Mouse (Mus musculus) thymus, postnatal 25 days (tissue): Measurements from ENCODE around the gene Il18rap.

Experiments used
- DNase-seq: peaks from one replicate; pipeline ENCODE4 v3.0.0; 2022

Gene Il18rap

DNA sequence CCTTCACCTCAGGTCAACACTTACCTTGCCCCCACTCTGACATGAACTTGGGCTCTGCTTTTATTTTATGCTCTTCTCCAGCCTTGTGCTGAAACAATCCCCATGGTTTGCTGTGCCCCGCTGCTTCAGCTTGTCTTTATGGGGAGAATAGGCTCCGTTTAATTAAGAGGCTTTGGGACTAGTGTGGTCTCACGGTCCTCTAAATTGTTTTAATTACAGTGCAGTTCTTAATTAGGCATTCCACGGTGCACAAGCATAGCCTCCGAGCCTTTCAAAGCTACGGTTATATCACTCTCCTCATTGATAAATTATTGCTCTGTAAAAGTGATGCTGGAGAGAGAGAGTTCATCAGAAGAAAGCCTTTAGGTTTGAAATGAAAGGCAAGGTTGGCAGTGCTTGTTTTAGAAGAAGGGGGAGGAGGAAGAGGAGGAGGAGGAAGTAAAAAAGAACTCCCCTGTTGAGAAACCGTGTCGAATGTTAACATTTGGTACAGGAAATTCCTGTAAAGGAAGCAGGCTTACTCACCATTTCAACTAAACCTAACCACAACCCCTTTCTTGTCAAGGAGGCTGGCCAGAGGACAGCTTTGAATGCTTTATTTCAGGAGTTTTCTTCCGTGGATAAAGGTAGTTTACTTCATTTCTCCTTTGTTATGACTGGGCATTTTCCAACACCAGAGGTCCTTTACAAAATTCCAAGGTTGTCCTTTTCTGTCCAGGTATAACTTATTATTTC, at the start of gene Il18rap:
Il18rap (plus strand) TSS at position 512 of the 735 bp plus-strand sequence.
- DNase-seq, result no peak

DNA sequence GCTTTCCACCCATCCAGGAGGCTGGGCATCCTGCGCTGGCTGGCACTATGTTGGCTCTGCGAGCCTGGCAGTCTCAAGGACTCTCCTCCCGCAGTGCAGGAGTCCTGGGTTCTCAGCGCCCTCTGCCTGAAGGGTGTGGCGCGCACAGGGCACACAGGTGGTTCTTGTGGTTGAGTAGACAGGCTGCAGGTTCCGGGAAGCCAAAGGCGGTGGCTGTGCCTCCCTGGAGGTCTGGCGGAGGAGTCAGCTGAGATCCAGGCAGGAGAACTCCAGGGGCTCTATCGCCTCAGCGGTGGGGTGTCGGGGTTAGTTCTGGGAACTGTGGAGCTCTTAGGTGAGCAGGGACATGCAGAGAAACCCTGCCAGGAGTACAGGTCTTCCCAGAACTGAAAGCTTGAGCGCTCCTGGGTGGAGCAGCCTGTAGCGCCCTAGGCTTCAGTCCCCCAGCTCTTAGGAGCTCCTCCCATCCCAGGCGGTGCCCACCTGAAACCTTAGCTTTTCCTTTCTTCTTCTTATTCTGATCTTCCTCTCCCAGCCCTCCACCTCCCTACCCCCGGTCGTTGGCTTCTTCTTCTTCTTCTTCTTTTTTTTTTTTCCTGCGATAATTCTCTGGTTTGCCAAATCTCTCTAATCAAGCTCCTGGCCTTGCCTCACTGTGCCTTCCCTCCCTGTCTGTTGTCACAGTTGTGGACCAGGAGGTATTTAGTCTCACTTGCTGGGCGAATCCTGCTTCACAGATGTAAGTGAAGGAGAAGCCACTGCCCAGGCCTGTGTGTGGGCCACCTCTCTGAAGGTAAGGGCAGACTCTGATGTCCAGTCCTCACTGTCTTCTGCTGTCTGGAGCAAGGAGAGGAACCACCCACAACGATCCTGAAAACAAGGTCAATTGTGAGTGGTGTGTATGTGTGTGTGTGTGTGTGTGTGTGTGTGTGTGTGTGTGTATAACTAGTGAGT, 49.4 kb upstream of the Il18rap start, which contains the start of gene Il18r1:
Il18r1 (plus strand) TSS at position 76 of the 954 bp plus-strand sequence.
- DNase-seq, result peak; percentile 77

DNA sequence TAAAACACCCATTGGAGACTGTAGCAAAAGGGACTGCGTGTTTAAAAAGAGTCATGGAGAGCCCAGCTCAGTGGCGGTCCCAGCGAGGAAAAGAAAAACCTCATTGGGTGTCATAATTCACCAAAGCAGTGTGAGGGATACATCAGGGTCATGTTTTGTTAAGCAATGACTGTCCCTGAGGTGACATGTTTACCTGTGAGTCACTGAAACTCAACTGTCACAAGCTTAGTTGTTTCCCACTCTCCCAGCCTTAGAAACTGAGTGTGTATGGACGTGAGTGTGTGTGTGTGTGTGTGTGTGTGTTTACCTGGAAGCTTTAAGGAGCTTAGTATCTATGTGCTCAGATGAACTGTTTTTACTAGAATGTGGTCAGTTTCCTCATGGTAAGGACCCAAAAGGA, 47.9 kb upstream of the Il18rap start:
- no peak for DNase-seq

DNA sequence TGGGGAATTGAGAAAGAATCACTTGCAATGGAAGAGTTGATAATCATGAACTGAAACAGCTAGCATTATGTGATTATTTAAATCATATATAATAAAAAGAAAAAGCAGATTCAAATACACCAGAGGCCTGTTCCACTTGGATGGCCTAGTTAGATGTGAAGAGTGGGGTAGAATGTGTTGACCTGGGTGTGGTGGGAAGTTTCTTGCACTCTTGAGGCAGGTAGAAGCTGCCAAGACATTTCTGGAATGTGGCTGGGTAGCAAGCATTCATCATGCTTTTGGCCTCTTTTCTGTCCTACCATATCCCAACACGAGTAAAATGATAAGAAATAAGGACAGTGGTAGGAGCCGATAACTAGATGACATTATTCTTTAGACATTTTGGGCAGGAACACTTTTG, 46.4 kb upstream of the Il18rap start:
- DNase-seq, result no peak

DNA sequence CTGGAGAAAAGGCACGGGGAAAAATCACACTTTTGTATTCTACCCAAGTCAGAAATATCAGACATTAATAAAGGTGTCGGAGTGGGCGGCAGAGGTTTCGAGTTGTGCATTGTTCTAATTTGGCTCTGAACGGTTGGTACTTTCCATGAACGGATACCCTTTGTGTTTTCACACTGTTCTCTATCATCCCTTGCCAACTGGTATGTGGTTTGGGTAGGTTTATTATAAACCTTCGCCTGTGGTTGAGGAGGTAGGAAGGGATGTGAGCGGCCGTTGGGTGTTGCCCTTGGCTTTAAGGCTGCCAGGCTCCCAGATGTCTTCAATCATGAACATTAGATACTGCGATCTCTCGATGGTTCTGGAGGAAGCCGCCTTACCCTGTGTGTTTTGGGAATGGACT, 45.3 kb upstream of the Il18rap start:
- DNase-seq, result no peak

DNA sequence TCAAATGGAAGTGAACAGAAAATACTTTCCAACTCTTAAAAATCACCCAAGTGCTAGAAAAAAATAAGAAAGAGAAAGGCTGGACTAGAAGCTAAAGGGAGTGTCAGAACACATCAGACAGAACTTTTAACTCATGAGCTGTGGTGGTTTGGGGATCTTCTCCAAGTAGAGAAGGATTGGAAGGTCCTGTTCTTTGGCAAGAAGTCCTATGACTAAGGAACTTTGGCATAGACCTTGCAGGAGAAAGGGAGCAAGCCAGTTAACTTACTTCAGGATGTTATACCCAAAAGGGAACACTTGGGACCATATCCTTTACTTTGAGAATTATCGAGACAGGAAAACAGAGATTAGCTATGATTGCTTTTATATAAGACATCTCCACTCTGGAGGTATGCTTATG, 42.8 kb upstream of the Il18rap start:
- DNase-seq, result no peak

DNA sequence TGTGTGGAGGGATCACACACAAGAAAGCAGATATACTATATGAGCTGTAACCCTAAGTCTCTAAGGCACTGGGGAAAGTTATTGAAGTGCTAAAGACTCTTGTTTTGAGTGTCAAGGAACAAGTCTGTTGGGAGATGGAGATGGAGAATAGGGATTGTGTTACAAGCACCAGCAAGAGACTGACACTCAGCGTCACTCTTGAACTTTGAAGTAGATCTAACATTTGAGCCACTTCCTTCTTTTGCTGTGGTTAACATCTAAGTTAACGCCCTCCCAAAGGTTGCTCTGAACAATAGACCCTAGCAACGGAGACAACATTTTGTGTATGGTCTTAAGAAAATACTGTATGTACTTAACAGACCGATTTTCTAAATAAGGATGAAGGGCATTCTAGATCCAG, 41.5 kb upstream of the Il18rap start:
- no peak for DNase-seq

DNA sequence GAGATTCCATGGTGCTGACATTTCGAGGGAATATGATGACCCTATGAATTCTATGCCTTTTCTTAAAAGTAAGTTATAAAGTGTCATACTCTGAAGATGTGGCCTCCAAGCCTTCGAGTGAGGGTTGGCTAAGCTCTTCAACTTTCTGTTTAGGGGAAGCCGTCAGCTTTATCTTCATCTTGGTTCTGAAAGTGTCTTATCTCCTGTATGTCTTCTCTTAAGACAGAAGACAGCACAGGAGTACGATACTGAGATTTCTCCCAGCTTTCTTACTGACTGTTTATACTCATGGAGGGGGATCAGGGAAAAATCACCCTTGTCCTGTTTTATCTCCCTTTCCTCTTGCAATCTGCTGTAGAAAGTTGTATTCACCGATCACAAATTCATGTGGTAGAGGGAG, 40.8 kb upstream of the Il18rap start:
- DNase-seq, result no peak

DNA sequence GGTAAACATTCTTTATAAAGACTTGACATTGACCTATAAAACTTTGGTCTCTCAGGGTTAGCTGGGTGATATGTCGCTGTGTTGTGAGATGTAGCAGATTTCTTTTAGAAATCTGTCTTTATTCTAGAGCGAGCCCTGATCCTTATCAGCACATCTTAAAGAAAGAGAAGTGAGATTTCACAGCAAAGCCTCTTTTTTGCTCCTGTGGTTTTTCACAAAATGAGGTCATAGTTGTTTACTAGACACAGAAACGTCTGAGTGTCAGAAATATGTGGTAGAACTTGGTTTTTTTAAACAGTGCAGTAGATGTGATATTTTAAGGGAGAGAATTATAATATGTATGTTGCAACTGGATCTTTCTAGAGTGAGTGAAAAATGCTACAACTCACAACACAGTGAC, 39.5 kb upstream of the Il18rap start:
- DNase-seq, result no peak

DNA sequence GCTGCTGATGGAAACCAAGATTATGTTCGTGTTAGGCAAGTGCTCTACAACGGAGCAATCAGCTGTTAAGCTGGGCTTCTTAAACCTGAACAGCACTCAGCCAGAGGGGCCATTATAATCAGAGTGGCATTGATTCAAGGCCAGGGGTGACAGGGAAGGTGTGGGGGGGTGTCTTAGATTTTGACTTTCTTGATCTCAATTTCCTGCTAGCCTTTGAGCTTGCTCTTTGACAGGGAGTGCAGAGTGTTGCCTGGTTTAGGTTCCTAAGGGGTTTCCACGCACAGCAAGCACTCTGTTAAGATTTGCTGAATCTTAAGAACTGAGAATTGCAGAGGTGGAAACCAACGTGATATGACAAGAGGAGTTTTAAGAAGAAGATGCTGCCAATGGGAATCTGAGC, 38.4 kb upstream of the Il18rap start:
- peak; percentile 16 for DNase-seq

DNA sequence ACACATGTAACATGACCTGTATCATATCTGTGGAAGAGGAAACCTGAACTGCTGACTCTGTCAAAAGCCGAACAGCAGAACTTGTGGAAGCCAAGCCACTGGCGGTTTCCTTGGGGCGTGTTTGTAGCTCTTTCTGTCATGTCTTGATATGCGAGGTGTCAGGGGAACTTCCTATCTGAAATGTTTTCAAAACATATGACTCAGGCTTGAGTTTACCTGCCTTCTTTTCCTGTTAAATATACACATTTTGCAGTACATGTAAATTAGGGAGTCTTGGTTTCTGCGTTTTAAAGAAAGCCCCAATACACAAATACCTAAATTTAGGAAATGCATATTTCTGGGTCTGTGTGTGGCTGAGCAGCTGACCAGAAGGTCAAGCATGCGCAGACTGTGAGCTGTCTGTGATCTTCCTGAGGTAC, 35.6 kb upstream of the Il18rap start:
- peak; percentile 44 for DNase-seq

DNA sequence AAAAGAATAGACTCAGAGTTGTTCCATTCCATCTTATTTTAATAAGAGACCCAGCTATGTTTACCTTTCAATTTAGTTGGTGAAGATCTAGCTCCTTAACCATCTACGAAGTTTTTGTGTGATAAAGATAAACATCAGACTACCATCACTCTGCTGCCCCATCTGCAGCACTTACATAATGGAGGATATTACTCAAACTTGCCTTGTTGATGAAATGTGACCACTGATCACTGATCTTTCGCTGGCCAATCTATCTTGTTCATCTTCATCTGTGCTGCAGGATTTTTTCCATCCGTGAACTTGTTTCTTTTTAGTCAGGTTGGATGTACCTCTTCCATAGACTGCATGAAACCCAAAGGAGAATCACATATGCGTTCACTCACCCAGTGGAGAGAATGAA, 20.6 kb upstream of the Il18rap start:
- DNase-seq, result no peak

DNA sequence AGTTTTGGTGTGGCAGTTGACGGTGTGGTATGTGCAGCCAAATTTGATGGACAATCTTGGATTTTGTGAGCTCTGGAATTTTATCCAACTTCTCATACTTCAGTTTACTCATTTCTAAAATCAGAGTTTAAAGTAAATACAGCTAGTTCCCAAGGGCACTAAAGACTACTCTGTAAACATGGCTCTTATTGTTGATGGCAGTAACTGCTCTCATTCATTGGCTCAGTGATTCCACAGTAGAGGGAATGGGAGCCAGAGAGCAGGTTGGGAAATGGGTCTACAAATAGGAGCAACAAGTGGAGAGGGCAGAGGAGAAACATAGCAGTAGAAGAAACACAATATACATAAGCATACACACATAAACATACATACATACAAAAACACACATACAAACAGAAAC, 15.5 kb upstream of the Il18rap start:
- DNase-seq, result no peak

DNA sequence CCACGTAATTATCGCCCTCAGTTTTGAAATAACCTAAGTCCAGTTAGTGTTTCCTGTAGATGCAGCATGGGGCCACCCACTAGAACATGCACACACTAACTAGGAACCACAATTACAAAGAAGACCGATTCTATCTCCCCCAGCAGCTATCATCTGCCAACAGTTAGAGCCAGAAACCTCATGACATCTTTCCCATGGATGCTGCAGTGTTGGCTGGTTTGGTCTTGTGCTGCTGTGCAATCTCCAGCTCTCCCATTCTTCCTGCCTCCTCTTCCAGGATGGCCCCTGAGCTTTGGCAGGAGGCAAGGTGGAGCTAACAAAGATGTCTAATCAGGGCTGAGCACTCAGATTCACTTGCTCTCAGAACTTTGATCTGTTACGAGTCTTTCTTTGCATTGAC, 14.0 kb upstream of the Il18rap start:
- no peak for DNase-seq

DNA sequence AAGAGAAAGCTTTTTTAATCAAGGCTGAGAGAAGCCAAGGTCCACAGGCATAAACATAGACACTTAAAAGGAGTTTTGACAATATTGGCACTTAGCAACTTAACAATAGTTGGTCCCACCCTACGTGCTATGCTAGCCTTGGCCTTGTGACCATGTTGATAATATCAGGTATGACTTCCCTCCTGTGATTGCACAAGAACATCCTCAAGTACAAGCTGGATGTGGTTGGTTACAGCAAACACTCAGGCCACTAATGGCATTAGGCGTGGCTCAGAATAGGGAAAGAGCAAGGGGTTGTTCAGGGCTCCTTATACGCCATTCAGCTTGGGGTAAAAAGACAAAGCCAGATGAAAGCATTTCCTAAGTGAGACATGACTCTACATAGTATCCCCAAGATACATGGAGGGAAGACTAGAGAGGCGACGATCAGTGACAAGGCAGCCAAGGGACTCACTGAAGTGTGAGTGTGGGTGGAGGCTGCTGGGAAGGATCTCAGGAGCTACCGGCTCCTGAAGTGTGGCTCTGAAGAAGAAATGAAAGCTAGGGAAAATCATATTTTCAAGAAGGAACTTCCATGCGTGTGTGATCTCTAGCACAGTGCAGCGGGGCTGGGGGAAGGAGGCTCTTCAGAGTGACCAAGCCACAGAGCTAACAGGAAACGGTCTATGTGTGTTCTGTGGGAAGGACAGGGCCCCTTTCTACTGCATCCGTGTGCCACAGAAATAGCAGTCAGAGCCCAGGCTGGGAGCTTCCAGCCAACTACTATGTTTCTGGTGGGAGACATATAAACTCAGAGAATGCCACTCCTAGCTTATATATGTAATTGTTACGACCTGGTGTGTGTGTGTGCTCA, 13.4 kb upstream of the Il18rap start:
- DNase-seq, result no peak

DNA sequence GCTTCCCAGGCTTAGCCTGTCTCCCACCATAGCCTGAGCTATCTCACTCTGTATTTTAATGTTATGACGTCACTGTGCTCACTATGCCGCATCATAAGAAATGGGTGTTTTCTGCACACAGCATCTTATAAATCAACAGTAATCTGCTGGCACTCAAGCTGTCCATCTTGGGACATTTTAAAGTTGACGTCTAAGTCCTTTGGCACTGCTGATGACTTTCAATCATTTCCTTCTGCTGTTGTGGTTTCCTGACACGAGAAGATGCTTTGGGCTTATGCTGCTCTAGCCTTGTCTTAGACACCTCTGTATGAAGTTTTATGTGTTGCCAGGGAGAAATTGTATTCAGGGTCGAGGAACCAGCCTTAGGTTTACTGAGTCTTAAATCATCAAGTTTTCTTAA, 10.6 kb upstream of the Il18rap start:
- DNase-seq, result no peak

DNA sequence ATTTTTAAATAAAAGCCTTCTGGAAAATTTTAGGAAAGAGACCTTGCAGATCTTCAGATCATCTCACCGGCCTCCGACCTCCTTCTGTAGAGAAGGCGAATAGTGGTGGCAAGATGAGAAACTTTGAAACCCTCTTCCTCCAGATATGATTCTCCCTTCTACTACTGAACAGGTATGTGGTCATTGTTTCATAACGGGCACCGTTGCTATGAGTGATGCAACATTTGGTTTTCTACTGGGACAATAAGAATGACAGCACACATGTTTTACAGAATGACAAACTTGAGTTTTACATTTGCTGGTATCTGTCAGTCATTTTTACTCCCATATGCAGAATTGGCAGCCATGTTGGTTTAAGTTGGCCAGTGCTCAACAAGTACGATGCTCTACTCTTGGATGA, 1.2 kb downstream of the Il18rap start:
- no peak for DNase-seq

DNA sequence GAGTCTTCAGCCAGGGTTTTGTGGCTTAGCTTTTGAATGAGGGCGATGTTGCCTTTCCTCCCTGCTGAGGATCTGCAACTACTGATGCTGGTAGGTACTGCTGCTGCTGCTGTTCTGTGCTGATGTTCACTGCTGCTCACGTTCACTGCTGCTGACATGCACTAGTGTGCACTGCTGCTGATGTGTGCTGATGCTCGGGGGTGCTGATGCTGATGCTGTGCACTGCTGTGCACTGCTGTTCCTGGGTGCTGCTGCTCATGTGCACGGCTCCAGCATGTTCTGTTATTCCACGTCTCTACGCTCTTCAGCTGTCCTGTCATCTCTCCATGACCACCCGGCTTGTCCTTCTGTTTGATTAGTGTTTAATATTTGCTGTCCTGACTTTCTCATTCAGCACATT, 7.8 kb downstream of the Il18rap start:
- no peak for DNase-seq

DNA sequence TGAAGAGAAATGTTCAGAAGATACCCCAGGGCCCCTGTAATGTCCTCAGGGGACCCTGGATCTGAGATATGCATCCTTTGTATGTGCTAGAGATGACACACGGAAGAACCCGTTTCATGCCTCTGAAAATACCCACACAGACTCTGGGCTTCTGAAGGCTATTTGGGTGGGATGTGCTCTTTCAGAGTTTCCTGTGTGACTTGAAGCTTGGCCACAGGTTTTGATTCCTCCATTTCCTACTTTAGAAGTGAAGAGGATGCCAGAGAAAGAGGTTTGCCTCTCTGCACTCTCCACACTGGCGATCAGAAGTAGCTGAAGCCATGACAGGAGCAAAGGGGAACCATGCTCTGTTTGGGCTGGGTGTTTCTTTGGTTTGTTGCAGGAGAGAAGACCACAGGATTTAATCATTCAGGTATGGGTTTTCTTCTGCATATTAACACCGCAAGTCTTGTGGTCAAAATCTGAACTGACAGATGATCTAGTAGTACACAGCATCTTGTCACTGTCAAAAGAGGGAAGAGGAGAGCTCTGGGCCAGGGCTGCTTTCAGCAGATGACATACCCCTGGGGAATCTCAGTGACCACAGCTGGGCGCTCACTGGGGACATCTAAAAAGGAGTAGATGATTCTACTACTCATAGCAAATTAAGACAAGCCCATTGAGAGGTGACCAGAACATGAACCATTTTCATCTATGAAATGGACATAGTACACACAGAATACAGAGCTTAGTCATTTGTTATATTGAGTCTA, 9.0 kb downstream of the Il18rap start:
- DNase-seq, result no peak

DNA sequence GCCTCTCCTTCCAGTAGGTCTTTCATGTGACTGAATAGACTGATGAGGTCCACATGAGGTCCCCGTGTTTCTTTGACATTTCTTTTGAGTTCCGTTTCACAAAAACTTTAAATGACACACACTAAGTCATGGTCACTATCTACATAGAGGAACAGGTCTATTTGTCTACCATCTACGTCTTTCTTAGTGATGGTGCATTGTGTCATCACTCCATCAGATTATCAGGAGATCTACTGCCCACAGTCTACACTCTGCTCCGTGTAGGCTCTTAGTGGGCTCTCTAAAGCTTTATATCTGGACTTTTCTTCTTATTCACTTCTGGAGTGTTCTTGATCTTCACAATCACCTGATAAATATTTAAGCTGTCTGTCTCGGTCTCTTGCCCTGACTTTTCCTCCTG, 14.1 kb downstream of the Il18rap start:
- DNase-seq, result no peak

DNA sequence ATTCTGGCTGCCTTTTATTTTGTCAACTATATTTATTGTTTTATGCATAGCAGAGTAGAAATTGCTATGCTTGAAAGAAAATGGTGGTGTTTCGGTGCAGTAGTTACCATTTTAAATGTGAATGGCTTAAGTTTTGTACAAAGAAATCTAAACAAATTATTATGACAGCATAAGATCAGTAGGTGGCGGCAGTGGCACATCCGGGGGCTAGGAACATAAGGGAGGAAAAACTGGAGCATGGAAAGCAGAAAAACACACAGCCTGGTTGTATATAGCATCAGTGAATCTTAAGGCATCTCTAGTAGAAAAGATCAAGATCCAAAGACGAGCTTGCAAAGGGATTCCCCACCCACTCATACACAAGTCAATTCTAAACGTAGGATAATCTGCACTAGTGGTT, 22.4 kb downstream of the Il18rap start:
- DNase-seq, result no peak

DNA sequence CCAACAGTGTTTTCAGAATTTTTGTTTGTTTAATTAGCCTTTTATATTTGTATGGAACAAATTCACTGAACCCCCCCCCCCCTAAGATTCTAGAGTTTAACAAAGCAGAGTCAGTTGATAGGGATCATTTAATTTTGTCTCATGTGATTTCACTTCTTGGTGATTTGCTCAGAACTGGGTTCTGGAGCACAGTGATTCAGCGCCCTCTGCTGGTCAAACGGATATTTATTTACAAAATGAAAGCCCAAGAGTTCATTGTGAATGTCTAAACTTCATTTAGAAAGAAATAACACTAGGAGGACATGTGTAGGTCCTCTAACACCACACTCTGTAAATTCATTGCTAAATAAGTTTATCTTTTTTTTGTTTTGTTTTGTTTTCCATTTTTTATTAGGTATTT, 29.5 kb downstream of the Il18rap start:
- DNase-seq, result peak; percentile 50
